Comparison of ENCODE assay signal across 12 mouse cellular contexts in genomic region chr13:102888895-102889490, GRCm38 (mm10).
DNase-seq lines count a peak whose midpoint lies in the region; ATAC-seq and TF ChIP-seq lines count a peak whose summit lies in the region.
"Had no signal": no experiment of that assay in that cellular context is flagged by ENCODE, and none has a peak within 500 bp of the region (broad histone marks: within the 10 kb centered on the region; RNA-seq: fewer than 3 reads in every experiment).

No protein-coding gene starts in this region.

- 0 out of 2 replicates have a peak overlapping the region, but pooled peaks have one; percentile 9 for H3K27ac ChIP-seq in midbrain, postnatal 0 days (ENCODE audit: low read depth, low read length)
- no peak overlapping the region for H3K27ac ChIP-seq in midbrain, embryonic 10.5 days (replicated peaks)
- peak overlapping the region; percentile 56; the same call in 1 of the 2 replicates for H3K27ac ChIP-seq in embryonic facial prominence, embryonic 14.5 days (replicated peaks; ENCODE audit: low read depth, low read length)
- H3K27ac ChIP-seq in stomach, embryonic 15.5 days, result peak overlapping the region; percentile 61
- H3K27ac ChIP-seq: macrophage had no signal

- WGBS in midbrain, postnatal 0 days, result 78% methylated on average over 15 of the region's 15 CpGs
- 90% methylated on average over 15 of the region's 15 CpGs for WGBS in midbrain, embryonic 10.5 days
- 68% methylated on average over 15 of the region's 15 CpGs for WGBS in embryonic facial prominence, embryonic 14.5 days
- 65% methylated on average over 15 of the region's 15 CpGs for WGBS in stomach, embryonic 15.5 days

- no peak overlapping the region for H3K4me2 ChIP-seq in midbrain, postnatal 0 days (ENCODE audit: low read depth, low read length, poor library complexity, severe bottlenecking)
- no peak overlapping the region for H3K4me2 ChIP-seq in embryonic facial prominence, embryonic 14.5 days (ENCODE audit: low read depth, low read length)
- no peak overlapping the region; the same call in 1 of the 2 replicates for H3K4me2 ChIP-seq in stomach, embryonic 15.5 days

- H3K4me3 ChIP-seq in midbrain, postnatal 0 days (ENCODE audit: low read depth, low read length), result no peak overlapping the region
- no peak overlapping the region for H3K4me3 ChIP-seq in midbrain, embryonic 10.5 days
- no peak overlapping the region for H3K4me3 ChIP-seq in embryonic facial prominence, embryonic 14.5 days (ENCODE audit: low read depth, low read length)
- no peak overlapping the region for H3K4me3 ChIP-seq in stomach, embryonic 15.5 days (replicated peaks)

- H3K36me3 ChIP-seq in midbrain, postnatal 0 days (ENCODE audit: insufficient read depth, low read length), result no peaks in the 10 kb centered on the region
- peaks cover 4% of the 10 kb centered on the region; the same call in 1 of the 2 replicates for H3K36me3 ChIP-seq in midbrain, embryonic 10.5 days
- no peaks in the 10 kb centered on the region for H3K36me3 ChIP-seq in embryonic facial prominence, embryonic 14.5 days (ENCODE audit: control insufficient read depth, insufficient read depth, low read length)
- H3K36me3 ChIP-seq in stomach, embryonic 15.5 days, result no peaks in the 10 kb centered on the region

- H3K27me3 ChIP-seq in midbrain, postnatal 0 days (ENCODE audit: insufficient read depth, low read length), result no peaks in the 10 kb centered on the region
- no peaks in the 10 kb centered on the region for H3K27me3 ChIP-seq in midbrain, embryonic 10.5 days (ENCODE audit: low read depth, poor library complexity, severe bottlenecking)
- no peaks in the 10 kb centered on the region for H3K27me3 ChIP-seq in embryonic facial prominence, embryonic 14.5 days (replicated peaks; ENCODE audit: control insufficient read depth, insufficient read depth, low read length)
- no peaks in the 10 kb centered on the region for H3K27me3 ChIP-seq in stomach, embryonic 15.5 days (replicated peaks)

- no peak for ATAC-seq in midbrain, postnatal 0 days (ENCODE audit: low FRiP score)
- ATAC-seq in embryonic facial prominence, embryonic 14.5 days (ENCODE audit: low read depth), result peak; percentile 44; the same call in 1 of the 2 replicates
- no peak for ATAC-seq in stomach, embryonic 15.5 days (ENCODE audit: insufficient read depth, low FRiP score, low read depth)

- peak; percentile 20 for DNase-seq in kidney, adult 18-20 months
- no peak for DNase-seq in kidney, postnatal 25 days
- DNase-seq in midbrain, postnatal 0 days (ENCODE audit: low spot score), result no peak
- DNase-seq in midbrain, embryonic 10.5 days (ENCODE audit: low spot score), result no peak
- peak; percentile 75 for DNase-seq in embryonic facial prominence, embryonic 14.5 days (ENCODE audit: low spot score)
- DNase-seq in ovary, adult 18-20 months (ENCODE audit: low spot score), result no peak
- DNase-seq in thymus, postnatal 0 days (ENCODE audit: low spot score), result no peak
- DNase-seq: cerebellum, postnatal 25 days; heart, postnatal 4 days; spleen, adult 18-20 months had no signal

- no peak for TF ChIP-seq CTCF in midbrain, postnatal 0 days (IDR thresholded peaks at IDR 0.05)

- H3K9ac ChIP-seq in midbrain, postnatal 0 days (replicated peaks; ENCODE audit: low read length, poor library complexity, severe bottlenecking), result no peak overlapping the region
- H3K9ac ChIP-seq in embryonic facial prominence, embryonic 14.5 days (ENCODE audit: low read depth, low read length), result no peak overlapping the region
- no peak overlapping the region for H3K9ac ChIP-seq in stomach, embryonic 15.5 days

- H3K9me3 ChIP-seq in midbrain, postnatal 0 days (ENCODE audit: low read length), result no peaks in the 10 kb centered on the region
- H3K9me3 ChIP-seq in midbrain, embryonic 10.5 days (replicated peaks), result no peaks in the 10 kb centered on the region
- no peaks in the 10 kb centered on the region for H3K9me3 ChIP-seq in embryonic facial prominence, embryonic 14.5 days (ENCODE audit: control insufficient read depth, low read length)
- H3K9me3 ChIP-seq in stomach, embryonic 15.5 days, result no peaks in the 10 kb centered on the region

- peaks cover 3% of the 10 kb centered on the region; the same call in 1 of the 2 replicates for H3K4me1 ChIP-seq in midbrain, postnatal 0 days (ENCODE audit: insufficient read depth, low read length)
- H3K4me1 ChIP-seq in midbrain, embryonic 10.5 days, result peaks cover 27% of the 10 kb centered on the region
- H3K4me1 ChIP-seq in embryonic facial prominence, embryonic 14.5 days (ENCODE audit: control insufficient read depth, insufficient read depth, low read length), result no peaks in the 10 kb centered on the region
- no peaks in the 10 kb centered on the region; the same call in 1 of the 2 replicates for H3K4me1 ChIP-seq in stomach, embryonic 15.5 days

Comparison
In these comparisons a context has a peak if more than half of its experiments do, and no peak if none do; other contexts are left out.
1. DNase-seq: peak in kidney, adult 18-20 months (single experiment) and embryonic facial prominence, embryonic 14.5 days (single experiment); none in kidney, postnatal 25 days (0 of 2), midbrain, postnatal 0 days (single experiment), midbrain, embryonic 10.5 days (single experiment), ovary, adult 18-20 months (single experiment) and thymus, postnatal 0 days (single experiment).